Mouse (Mus musculus) liver, embryonic 14.5 days (tissue): ENCODE measurements around the gene Zc3hav1.

Experiments
- CTCF ChIP-seq: IDR thresholded peaks from 2 replicates; pipeline ENCODE4 v1.5.1; 2016; ENCODE audit warnings: antibody characterized with exemption, low read depth, control low read depth
- EP300 ChIP-seq: IDR thresholded peaks from 2 replicates; pipeline ENCODE4 v1.6.1; 2016; ENCODE audit warnings: antibody characterized with exemption, low read depth

- no peak for TF ChIP-seq CTCF
- no peak for TF ChIP-seq EP300
Measured at GRCm38 (mm10) chr6:38297580-38298245, 56.7 kb downstream of the Zc3hav1 start.
